Mouse (Mus musculus): ENCODE measurements around the gene Rftn1.

DNA sequence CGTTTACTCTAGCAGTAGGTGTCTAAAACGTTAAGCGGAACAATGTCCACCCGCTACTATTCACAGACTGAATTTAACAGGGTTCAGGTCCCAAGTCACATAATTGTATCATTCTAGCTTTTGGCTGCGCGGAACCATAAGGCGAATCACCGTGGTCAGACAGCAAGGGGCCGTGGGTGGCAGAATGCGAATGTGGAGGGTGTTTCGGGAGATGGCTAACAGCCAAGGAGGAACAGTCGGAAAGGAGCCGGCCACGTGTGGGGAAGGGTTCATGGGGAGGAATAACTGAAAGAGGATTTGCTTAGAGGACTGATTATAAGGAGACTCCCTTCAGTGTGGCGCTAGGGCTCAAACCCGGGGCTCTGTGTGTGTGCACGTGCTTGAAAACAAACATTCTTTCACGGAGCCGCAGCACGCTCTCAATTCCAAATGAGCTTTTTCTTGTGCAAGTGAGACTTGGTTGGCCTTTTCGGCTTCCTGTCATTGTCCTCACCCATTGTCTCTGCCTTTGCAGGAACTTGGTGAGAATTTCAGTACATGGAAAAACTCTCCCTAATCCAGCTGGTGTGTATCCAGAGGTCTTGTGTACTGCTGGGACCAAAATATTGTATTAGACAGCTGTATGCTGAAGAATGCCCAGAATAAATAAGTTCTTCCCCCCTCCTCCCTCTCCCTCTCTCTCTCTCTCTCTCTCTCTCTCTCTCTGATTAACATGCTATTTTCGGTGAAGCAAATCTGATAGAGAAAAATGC is 238.4 kb downstream of the Rftn1 start:
- TF ChIP-seq CTCF (IDR thresholded peaks at IDR 0.05; ENCODE audit: low read depth, low read length) (no peak), POLR2A (IDR thresholded peaks at IDR 0.05; ENCODE audit: extremely low read depth, insufficient read depth, low read length) (no peak)
